Mouse (Mus musculus) skeletal muscle tissue, adult 2 months (tissue): Measurements from ENCODE around the gene Tmem37.

ENCODE experiments used
- DNase-seq: peaks from one replicate; pipeline ENCODE4 v3.0.0-alpha.2; 2012; ENCODE audit warnings: low read depth, low spot score

Gene Tmem37

GRCm38 (mm10) chr1:120057674-120058430, 16.0 kb downstream of the Tmem37 start:
- no peak for DNase-seq

- peak; percentile 45 for DNase-seq
These were observed 16.8 kb downstream of the Tmem37 start for GRCm38 (mm10) chr1:120057044-120057443.

GRCm38 (mm10) chr1:120056236-120056635, 17.6 kb downstream of the Tmem37 start:
- no peak for DNase-seq

GRCm38 (mm10) chr1:120055475-120055874, 18.4 kb downstream of the Tmem37 start:
- DNase-seq = no peak

- DNase-seq = peak; percentile 65
These were observed 18.9 kb downstream of the Tmem37 start for GRCm38 (mm10) chr1:120054997-120055396.

- DNase-seq = no peak
These were observed 22.8 kb downstream of the Tmem37 start for GRCm38 (mm10) chr1:120051070-120051469.

- DNase-seq = no peak
These were observed 26.5 kb downstream of the Tmem37 start for GRCm38 (mm10) chr1:120047325-120047724.

- DNase-seq = no peak
These were observed 29.3 kb downstream of the Tmem37 start for GRCm38 (mm10) chr1:120044584-120044983.

- DNase-seq = no peak
These were observed 31.5 kb downstream of the Tmem37 start for GRCm38 (mm10) chr1:120042421-120042820.

GRCm38 (mm10) chr1:120038594-120038993, 35.3 kb downstream of the Tmem37 start:
- DNase-seq = no peak

GRCm38 (mm10) chr1:120037021-120037683, 36.7 kb downstream of the Tmem37 start:
- no peak for DNase-seq

- DNase-seq = no peak
These were observed 38.3 kb downstream of the Tmem37 start for GRCm38 (mm10) chr1:120035456-120036034.

- DNase-seq = no peak
These were observed 39.1 kb downstream of the Tmem37 start for GRCm38 (mm10) chr1:120034793-120035192.

GRCm38 (mm10) chr1:120033469-120033854, 40.4 kb downstream of the Tmem37 start:
- no peak for DNase-seq

- DNase-seq = peak; percentile 82
These were observed 40.9 kb downstream of the Tmem37 start for GRCm38 (mm10) chr1:120032804-120033468.

GRCm38 (mm10) chr1:120030474-120030873, 43.4 kb downstream of the Tmem37 start:
- no peak for DNase-seq

GRCm38 (mm10) chr1:120027693-120028092, 46.2 kb downstream of the Tmem37 start:
- DNase-seq = peak; percentile 50

- peak; percentile 54 for DNase-seq
These were observed 48.8 kb downstream of the Tmem37 start for GRCm38 (mm10) chr1:120025050-120025439.

GRCm38 (mm10) chr1:120024331-120025049, 49.4 kb downstream of the Tmem37 start:
- DNase-seq = peak; percentile 45

GRCm38 (mm10) chr1:120021951-120022350, 51.9 kb downstream of the Tmem37 start:
- no peak for DNase-seq

- no peak for DNase-seq
These were observed 53.5 kb downstream of the Tmem37 start for GRCm38 (mm10) chr1:120020322-120020897.
